Mouse (Mus musculus) intestine, postnatal 0 days (tissue): ENCODE data around the gene Cacna1c. TPM values are rescaled to one million over a fixed set of nuclear protein-coding genes. Genes with fewer than 3 reads are reported as not detected.

Experiments used
- ATAC-seq: fragments of 200-750 bp; cut with Nextera tagmentation; 2 replicates; pipeline ENCODE4 v1.8.0; 2017; ENCODE audit warnings: mild to moderate bottlenecking, moderate TSS enrichment, moderate library complexity
- H3K27ac ChIP-seq: fragments of 300-500 bp; sonication (generic); 2 replicates; pipeline ENCODE4 v1.5.1; 2014; ENCODE audit warnings: mild to moderate bottlenecking, low read depth, low read length, moderate library complexity
- H3K27me3 ChIP-seq: fragments of 300-500 bp; sonication (generic); replicated peaks from 2 replicates; pipeline ENCODE4 v1.6.1; 2014; ENCODE audit warnings: low read length, mixed read lengths; ENCODE audit not compliant: control insufficient read depth, insufficient read depth
- H3K36me3 ChIP-seq: fragments of 300-500 bp; sonication (generic); 2 replicates; pipeline ENCODE4 v1.6.1; 2014; ENCODE audit warnings: mild to moderate bottlenecking, moderate library complexity; ENCODE audit not compliant: control insufficient read depth, insufficient read depth
- H3K4me1 ChIP-seq: fragments of 300-500 bp; sonication (generic); replicated peaks from 2 replicates; pipeline ENCODE4 v1.6.1; 2014; ENCODE audit warnings: antibody characterized with exemption, low read length, mixed read lengths; ENCODE audit not compliant: control insufficient read depth, insufficient read depth
- H3K4me2 ChIP-seq: fragments of 300-500 bp; sonication (generic); replicated peaks from 2 replicates; pipeline ENCODE4 v1.6.1; 2014; ENCODE audit warnings: low read depth, mild to moderate bottlenecking, moderate library complexity
- H3K4me3 ChIP-seq: fragments of 300-500 bp; sonication (generic); 2 replicates; pipeline ENCODE4 v1.5.1; 2014; ENCODE audit warnings: low read depth, low read length
- H3K9ac ChIP-seq: fragments of 300-500 bp; sonication (generic); 2 replicates; pipeline ENCODE4 v1.6.1; 2014; ENCODE audit warnings: mild to moderate bottlenecking, low read depth, low read length
- H3K9me3 ChIP-seq: fragments of 300-500 bp; sonication (generic); 2 replicates; pipeline ENCODE4 v1.6.1; 2016; ENCODE audit warnings: mixed run types; ENCODE audit not compliant: control insufficient read depth
- CTCF ChIP-seq: sonication (generic); IDR thresholded peaks from 2 replicates; pipeline ENCODE4 v1.5.1; 2016; ENCODE audit warnings: low read depth, mild to moderate bottlenecking, control low read depth, antibody characterized with exemption, moderate library complexity
- WGBS: fragments of 180-500 bp; shearing (Covaris S2); extraction: QIAGEN DNeasy Blood & Tissue Kit; methylation state at CpG from one replicate; pipeline ENCODE4 v1.1.7; 2014; 5-methylcytosine and 5-hydroxymethylcytosine counted together
- polyA plus RNA-seq: library from polyadenylated mRNA; unstranded; fragments of >200 nt; fragmentation: Nextera tagmentation; extraction: Ambion mirVana; gene quantifications from 2 replicates; pipeline ENCODE4 v1.2.1, GENCODE M21; 2015

Cacna1c gene
- 1.2 and 1.5 TPM in 2 replicates for polyA plus RNA-seq

GRCm38 (mm10) chr6:119196382-119197305, at the start of gene Cacna1c:
Cacna1c (minus strand) TSS chr6:119196418.
- Histone ChIP-seq H3K27ac (no peak within 1 kb of the TSS), H3K4me3 (no peak within 1 kb of the TSS), H3K4me2 (0 out of 2 replicates have a peak within 1 kb of the TSS, but pooled peaks have one; percentile 30), H3K36me3 (peaks cover 9% of the 10 kb centered on the region; the same call in 1 of the 2 replicates), H3K9me3 (no peaks in the 10 kb centered on the region), H3K4me1 (no peaks in the 10 kb centered on the region; the same call in 1 of the 2 replicates), H3K9ac (no peak within 1 kb of the TSS), H3K27me3 (no peaks in the 10 kb centered on the region)
- TF ChIP-seq CTCF, result no peak
- WGBS, result 46% methylated on average over 17 of the region's 17 CpGs
- no peak for ATAC-seq

- no peak for TF ChIP-seq CTCF
- Histone ChIP-seq H3K9ac (no peak overlapping the region), H3K27ac (no peak overlapping the region), H3K36me3 (no peaks in the 10 kb centered on the region), H3K4me1 (no peaks in the 10 kb centered on the region), H3K27me3 (no peaks in the 10 kb centered on the region), H3K4me2 (no peak overlapping the region), H3K4me3 (no peak overlapping the region), H3K9me3 (no peaks in the 10 kb centered on the region)
- no peak for ATAC-seq
- 50% methylated on average over 21 of the region's 21 CpGs for WGBS
These were observed 44.9 kb upstream of the Cacna1c start for GRCm38 (mm10) chr6:119240871-119241705.

- no peaks in the 10 kb centered on the region for H3K36me3 ChIP-seq
- ATAC-seq, result no peak
- H3K4me3 ChIP-seq, result no peak overlapping the region
- no peaks in the 10 kb centered on the region for H3K4me1 ChIP-seq
- H3K9ac ChIP-seq, result no peak overlapping the region
- no peaks in the 10 kb centered on the region for H3K9me3 ChIP-seq
- H3K27me3 ChIP-seq, result no peaks in the 10 kb centered on the region
- no peak overlapping the region for H3K4me2 ChIP-seq
- no peak overlapping the region for H3K27ac ChIP-seq
- no peak for TF ChIP-seq CTCF
- 64% methylated on average over 7 of the region's 7 CpGs for WGBS
These were observed 44.0 kb upstream of the Cacna1c start for GRCm38 (mm10) chr6:119240256-119240655.

DNA sequence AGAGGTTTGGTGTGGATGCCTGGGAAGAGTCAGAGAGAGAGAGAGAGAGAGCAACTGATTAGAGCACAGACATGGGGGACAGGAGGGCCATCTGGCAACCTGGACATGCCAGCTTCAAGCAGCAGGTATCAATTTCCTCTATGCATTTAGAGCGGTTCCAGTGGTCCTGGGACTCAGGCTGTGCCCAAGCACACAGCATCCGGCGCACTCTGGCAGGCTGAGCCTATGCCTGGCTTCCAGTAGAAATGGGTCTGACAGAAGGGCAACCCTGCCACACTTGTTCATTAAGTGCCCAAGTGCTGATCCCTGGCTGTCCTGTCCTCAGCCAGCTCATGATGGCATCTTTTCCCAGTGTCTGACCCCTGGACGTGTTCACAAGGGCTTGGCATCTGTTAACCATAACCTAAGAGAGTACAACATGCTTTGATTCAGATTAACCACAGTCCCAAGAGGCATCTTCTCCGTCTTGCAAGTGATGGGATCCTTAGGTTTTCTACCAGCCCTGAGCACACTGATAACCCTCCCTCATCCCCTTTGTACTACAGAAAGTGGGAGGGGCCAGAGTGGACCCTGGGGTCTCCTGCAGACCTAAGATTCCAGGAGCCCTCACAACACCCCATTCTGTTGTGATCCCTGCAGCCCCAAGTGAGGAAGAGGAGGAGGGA, 43.3 kb upstream of the Cacna1c start:
- 80% methylated on average over 5 of the region's 5 CpGs for WGBS
- Histone ChIP-seq H3K9ac (no peak overlapping the region), H3K4me3 (no peak overlapping the region), H3K27ac (no peak overlapping the region), H3K9me3 (no peaks in the 10 kb centered on the region), H3K4me1 (no peaks in the 10 kb centered on the region), H3K4me2 (no peak overlapping the region), H3K36me3 (no peaks in the 10 kb centered on the region), H3K27me3 (no peaks in the 10 kb centered on the region)
- TF ChIP-seq CTCF, result no peak
- ATAC-seq, result no peak

- H3K27me3 ChIP-seq, result no peaks in the 10 kb centered on the region
- H3K9me3 ChIP-seq, result no peaks in the 10 kb centered on the region
- no peak for TF ChIP-seq CTCF
- 64% methylated on average over 8 of the region's 8 CpGs for WGBS
- no peaks in the 10 kb centered on the region for H3K4me1 ChIP-seq
- no peaks in the 10 kb centered on the region for H3K36me3 ChIP-seq
- no peak overlapping the region for H3K27ac ChIP-seq
- H3K4me2 ChIP-seq, result no peak overlapping the region
- H3K4me3 ChIP-seq, result no peak overlapping the region
- ATAC-seq, result no peak
- no peak overlapping the region for H3K9ac ChIP-seq
These were observed 41.3 kb upstream of the Cacna1c start for GRCm38 (mm10) chr6:119237427-119237989.
